9 mouse cellular contexts compared by ENCODE assay signal in the genomic region with DNA sequence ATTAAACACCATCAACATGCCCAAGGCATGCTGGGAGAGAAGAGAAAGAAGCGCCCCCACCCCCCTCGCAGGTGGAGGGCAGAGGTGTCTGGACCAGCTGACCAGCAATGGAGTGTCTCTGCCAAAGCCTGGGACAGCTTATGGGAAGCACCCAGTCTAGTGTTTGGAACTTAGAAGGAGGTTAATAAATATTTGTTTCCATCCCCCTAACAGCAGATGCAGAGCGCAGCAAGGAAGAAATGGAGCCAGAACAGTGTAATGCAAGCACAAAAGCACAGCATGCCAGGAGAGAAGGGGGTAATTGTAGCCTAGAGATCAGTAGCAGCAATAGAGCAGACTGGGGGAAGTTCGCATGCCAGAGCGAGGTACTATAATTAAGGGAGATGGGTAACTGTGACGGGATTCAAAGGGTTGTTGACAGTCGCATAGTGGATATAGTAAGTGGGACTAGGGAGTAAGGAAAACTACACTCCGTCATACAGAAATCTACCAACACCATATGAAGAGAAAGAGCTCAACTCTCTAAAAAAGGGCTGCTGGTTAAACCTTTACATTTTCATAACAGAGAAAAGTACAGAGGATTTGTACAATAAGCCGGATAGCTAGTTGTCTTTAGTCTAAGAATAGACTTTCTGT. TPM values are rescaled to one million over a fixed set of nuclear protein-coding genes. Genes with fewer than 3 reads are reported as not detected.
DNase-seq lines count a peak whose midpoint lies in the region; ATAC-seq and TF ChIP-seq lines count a peak whose summit lies in the region.
"Had no signal": no experiment of that assay in that cellular context is flagged by ENCODE, and none has a peak within 500 bp of the region (broad histone marks: within the 10 kb centered on the region; RNA-seq: fewer than 3 reads in every experiment).

No protein-coding gene starts in this region.

- no peaks in the 10 kb centered on the region for H3K36me3 ChIP-seq in liver, postnatal 0 days (replicated peaks; ENCODE audit: insufficient read depth, low read length)
- H3K36me3 ChIP-seq in liver, embryonic 12.5 days: no peaks in the 10 kb centered on the region
- no peaks in the 10 kb centered on the region for H3K36me3 ChIP-seq in embryonic facial prominence, embryonic 15.5 days
- H3K36me3 ChIP-seq in intestine, embryonic 15.5 days: no peaks in the 10 kb centered on the region

- peak overlapping the region; percentile 86 for H3K4me2 ChIP-seq in liver, postnatal 0 days (ENCODE audit: low read depth, low read length)
- H3K4me2 ChIP-seq in liver, embryonic 12.5 days: no peak overlapping the region
- H3K4me2 ChIP-seq in embryonic facial prominence, embryonic 15.5 days (replicated peaks): peak overlapping the region; percentile 90
- peak overlapping the region; percentile 90; the same call in 1 of the 2 replicates for H3K4me2 ChIP-seq in intestine, embryonic 15.5 days (replicated peaks)

- TF ChIP-seq CTCF in liver, postnatal 0 days (IDR thresholded peaks at IDR 0.05; ENCODE audit: low read depth): no peak

- no peak overlapping the region for H3K27ac ChIP-seq in liver, postnatal 0 days (ENCODE audit: low read depth)
- no peak overlapping the region for H3K27ac ChIP-seq in liver, embryonic 12.5 days
- no peak overlapping the region for H3K27ac ChIP-seq in embryonic facial prominence, embryonic 15.5 days (replicated peaks)
- H3K27ac ChIP-seq in intestine, embryonic 15.5 days: no peak overlapping the region

- no peak overlapping the region; the same call in 1 of the 2 replicates for H3K9ac ChIP-seq in liver, postnatal 0 days (replicated peaks)
- no peak overlapping the region for H3K9ac ChIP-seq in liver, embryonic 12.5 days
- no peak overlapping the region for H3K9ac ChIP-seq in embryonic facial prominence, embryonic 15.5 days
- no peak overlapping the region for H3K9ac ChIP-seq in intestine, embryonic 15.5 days

- H3K9me3 ChIP-seq in liver, postnatal 0 days (ENCODE audit: low read length): no peaks in the 10 kb centered on the region
- H3K9me3 ChIP-seq in liver, embryonic 12.5 days (replicated peaks): no peaks in the 10 kb centered on the region
- H3K9me3 ChIP-seq in embryonic facial prominence, embryonic 15.5 days (replicated peaks): no peaks in the 10 kb centered on the region
- H3K9me3 ChIP-seq in intestine, embryonic 15.5 days: no peaks in the 10 kb centered on the region

- peaks cover 4% of the 10 kb centered on the region; the same call in 1 of the 2 replicates for H3K4me1 ChIP-seq in liver, postnatal 0 days (ENCODE audit: insufficient read depth)
- H3K4me1 ChIP-seq in liver, embryonic 12.5 days: peaks cover 9% of the 10 kb centered on the region; the same call in 1 of the 2 replicates
- H3K4me1 ChIP-seq in embryonic facial prominence, embryonic 15.5 days: peaks cover 22% of the 10 kb centered on the region
- H3K4me1 ChIP-seq in intestine, embryonic 15.5 days (replicated peaks): peaks cover 16% of the 10 kb centered on the region

- 33% methylated on average over 9 of the region's 9 CpGs for WGBS in liver, postnatal 0 days (ENCODE audit: insufficient replicate concordance)
- WGBS in liver, embryonic 12.5 days (ENCODE audit: insufficient replicate concordance): 25% methylated on average over 9 of the region's 9 CpGs
- 5% methylated on average over 9 of the region's 9 CpGs for WGBS in embryonic facial prominence, embryonic 15.5 days
- WGBS in intestine, embryonic 15.5 days: 30% methylated on average over 9 of the region's 9 CpGs

- no peak for DNase-seq in liver, postnatal 0 days
- peak; percentile 68 for DNase-seq in retina, postnatal 1 day
- DNase-seq in testis, postnatal 14 days (ENCODE audit: low spot score): no peak
- DNase-seq in kidney, adult 18-20 months: no peak
- DNase-seq in urinary bladder, postnatal 14 days (ENCODE audit: low spot score): no peak

- H3K4me3 ChIP-seq in liver, postnatal 0 days (ENCODE audit: low read depth, low read length): no peak overlapping the region
- H3K4me3 ChIP-seq in liver, embryonic 12.5 days: no peak overlapping the region
- H3K4me3 ChIP-seq in embryonic facial prominence, embryonic 15.5 days (replicated peaks): 0 out of 2 replicates have a peak overlapping the region, but pooled peaks have one; percentile 1
- H3K4me3 ChIP-seq in intestine, embryonic 15.5 days (replicated peaks): no peak overlapping the region

- no peak for TF ChIP-seq EP300 in liver, postnatal 0 days (IDR thresholded peaks at IDR 0.05; ENCODE audit: low read depth)

- no peak for ATAC-seq in liver, postnatal 0 days
- no peak for ATAC-seq in liver, embryonic 12.5 days
- no peak for ATAC-seq in embryonic facial prominence, embryonic 15.5 days (ENCODE audit: insufficient number of reproducible peaks, low FRiP score, low TSS enrichment, low read depth)
- ATAC-seq in intestine, embryonic 15.5 days: no peak
- ATAC-seq: inflammation-experienced regulatory T-cells, adult 6 months had no signal

- H3K27me3 ChIP-seq in liver, postnatal 0 days (ENCODE audit: insufficient read depth, low read length): 0 out of 2 replicates have a peak, but pooled peaks cover 2% of the 10 kb centered on the region
- H3K27me3 ChIP-seq in liver, embryonic 12.5 days (replicated peaks): peaks cover 53% of the 10 kb centered on the region
- H3K27me3 ChIP-seq in embryonic facial prominence, embryonic 15.5 days: peaks cover 3% of the 10 kb centered on the region; the same call in 1 of the 2 replicates
- H3K27me3 ChIP-seq in intestine, embryonic 15.5 days (replicated peaks): no peaks in the 10 kb centered on the region

RNA-seq across cellular contexts. Expression of gene Peli2, which starts 1.5 kb away (rescaled TPM):
- 1.5 and 2.8 TPM in 2 replicates for polyA plus RNA-seq in liver, postnatal 0 days (2015; fragmentation: Nextera tagmentation; extraction: Ambion mirVana)
- 1.7 and 1.8 TPM in 2 replicates for polyA plus RNA-seq in liver, embryonic 12.5 days (2016; fragmentation: Nextera tagmentation; extraction: Ambion mirVana)
- polyA plus RNA-seq in embryonic facial prominence, embryonic 15.5 days (2015; fragmentation: Nextera tagmentation; extraction: Ambion mirVana): 6.5 and 7.1 TPM in 2 replicates
- polyA plus RNA-seq in intestine, embryonic 15.5 days (2015; fragmentation: Nextera tagmentation; extraction: Ambion mirVana): 4.9 and 5.3 TPM in 2 replicates
